Mouse (Mus musculus): ENCODE data around the gene Pramef8.

DNA sequence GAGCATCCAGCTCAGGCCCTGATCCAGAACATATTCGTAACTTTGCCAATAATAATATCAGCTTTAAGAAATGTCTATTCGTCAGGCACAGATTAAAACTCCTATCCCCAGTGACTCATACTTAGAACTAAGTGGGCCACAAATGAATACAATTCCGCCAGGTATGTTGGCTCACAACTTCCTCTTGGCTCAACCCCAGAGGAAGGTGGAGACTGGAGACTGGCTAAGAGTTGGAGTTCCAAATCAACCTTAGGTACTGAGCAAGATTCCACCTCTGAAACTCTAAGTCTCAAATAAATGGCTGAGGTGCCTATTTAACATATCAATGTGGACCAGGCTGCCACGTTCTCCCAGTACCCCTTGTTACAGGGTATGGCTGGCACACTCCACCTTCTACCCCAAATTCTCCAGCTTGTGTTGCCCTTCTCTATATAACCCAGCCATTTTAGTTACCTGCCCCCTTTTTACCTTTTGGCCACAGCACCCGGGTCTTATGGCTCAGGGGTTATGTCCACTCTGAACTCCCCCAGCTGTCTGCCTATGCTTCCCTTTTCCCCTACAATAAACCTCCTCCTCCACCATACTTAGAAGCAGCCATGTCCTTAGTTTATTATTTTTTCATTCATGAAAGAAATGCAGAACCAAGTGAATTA is 534 bp upstream of the Pramef8 start:
- no peak for TF ChIP-seq EP300 (IDR thresholded peaks at IDR 0.05; ENCODE audit: low read depth)
- no peak for TF ChIP-seq CTCF (IDR thresholded peaks at IDR 0.05; ENCODE audit: low read depth)

Measured in liver, postnatal 0 days (tissue).